In the genomic region with DNA sequence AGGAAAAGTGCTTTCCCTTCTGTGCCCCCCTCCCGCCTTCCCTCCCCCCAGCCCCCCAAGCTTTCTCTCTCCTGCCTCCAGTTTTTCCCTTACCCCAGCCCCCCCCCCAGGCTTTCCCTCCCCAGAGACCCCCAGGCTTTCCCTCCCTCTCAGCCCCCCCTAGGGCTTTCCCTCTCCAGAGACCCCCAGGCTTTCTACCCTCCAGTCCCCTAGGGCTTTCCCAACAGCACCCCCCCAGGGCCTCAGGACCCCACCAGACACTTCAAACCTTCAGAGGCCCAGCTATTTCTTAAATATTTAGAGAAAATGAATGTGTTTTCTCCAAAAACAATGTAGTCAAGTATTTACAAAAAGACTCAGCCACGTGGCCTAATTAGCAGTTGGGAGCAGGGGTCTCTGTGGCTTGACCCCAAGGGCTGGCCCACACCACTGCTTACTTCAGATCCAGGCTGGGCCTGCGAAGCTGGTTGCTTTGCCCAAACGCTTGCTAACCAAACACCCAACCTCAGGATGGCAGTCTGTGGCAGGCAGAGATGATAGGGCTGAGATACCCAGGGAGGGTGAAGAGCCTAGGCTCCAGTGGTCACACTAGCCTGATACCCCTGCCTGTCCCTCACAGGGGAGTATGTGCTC, we compare ENCODE assay signal across 10 mouse cellular contexts. TPM values are rescaled to one million over a fixed set of nuclear protein-coding genes. Genes with fewer than 3 reads are reported as not detected.
A peak's percentile ranks its signal among the peaks of the same experiment; 100 is the strongest.
DNase-seq lines count a peak whose midpoint lies in the region; ATAC-seq lines count a peak whose summit lies in the region.
"Had no signal": no experiment of that assay in that cellular context is flagged by ENCODE, and none has a peak within 500 bp of the region (broad histone marks: within the 10 kb centered on the region; RNA-seq: fewer than 3 reads in every experiment).

No protein-coding gene starts in this region.

- H3K4me2 ChIP-seq in heart, embryonic 14.5 days (ENCODE audit: low read length), result no peak overlapping the region
- no peak overlapping the region for H3K4me2 ChIP-seq in forebrain, embryonic 14.5 days (ENCODE audit: low read length)
- H3K4me2 ChIP-seq in limb, embryonic 13.5 days (replicated peaks), result peak overlapping the region; percentile 40

- H3K27me3 ChIP-seq in heart, embryonic 14.5 days (ENCODE audit: control insufficient read depth, insufficient read depth, low read length), result no peaks in the 10 kb centered on the region
- H3K27me3 ChIP-seq in forebrain, embryonic 14.5 days (replicated peaks; ENCODE audit: control insufficient read depth, insufficient read depth, low read length), result no peaks in the 10 kb centered on the region
- no peaks in the 10 kb centered on the region for H3K27me3 ChIP-seq in limb, embryonic 13.5 days

- H3K9ac ChIP-seq in heart, embryonic 14.5 days (ENCODE audit: low read length), result peak overlapping the region; percentile 41; the same call in 1 of the 2 replicates
- no peak overlapping the region for H3K9ac ChIP-seq in forebrain, embryonic 14.5 days (ENCODE audit: low read length)
- peak overlapping the region; percentile 48 for H3K9ac ChIP-seq in limb, embryonic 13.5 days

- H3K4me1 ChIP-seq in heart, embryonic 14.5 days (ENCODE audit: control insufficient read depth in 2 of 2, insufficient read depth in 2 of 2, low read length in 2 of 2), result peaks cover 32 to 40% of the 10 kb centered on the region in 2 experiments
- peaks cover 9% of the 10 kb centered on the region for H3K4me1 ChIP-seq in forebrain, embryonic 14.5 days (ENCODE audit: control insufficient read depth, insufficient read depth, low read length)
- H3K4me1 ChIP-seq in limb, embryonic 13.5 days, result peaks cover 79% of the 10 kb centered on the region

- 81% methylated on average over 4 of the region's 4 CpGs for WGBS in heart, embryonic 14.5 days
- 44% methylated on average over 4 of the region's 4 CpGs for WGBS in forebrain, embryonic 14.5 days
- 34% methylated on average over 4 of the region's 4 CpGs for WGBS in limb, embryonic 13.5 days

- H3K9me3 ChIP-seq in heart, embryonic 14.5 days (ENCODE audit: control insufficient read depth, low read length), result no peaks in the 10 kb centered on the region
- no peaks in the 10 kb centered on the region for H3K9me3 ChIP-seq in forebrain, embryonic 14.5 days (replicated peaks; ENCODE audit: control insufficient read depth, low read length)
- no peaks in the 10 kb centered on the region for H3K9me3 ChIP-seq in limb, embryonic 13.5 days

- DNase-seq in heart, postnatal 10 days, result no peak
- peak; percentile 59 for DNase-seq in Muller cell, postnatal 12 days (ENCODE audit: inconsistent ontology term)
- no peak for DNase-seq in forebrain, embryonic 14.5 days (ENCODE audit: low spot score)
- DNase-seq in right cerebral cortex, postnatal 4 days, result no peak
- DNase-seq: adrenal gland, adult 8-10 months; thymus, postnatal 4 days had no signal

- no peaks in the 10 kb centered on the region for H3K36me3 ChIP-seq in heart, embryonic 14.5 days (ENCODE audit: control insufficient read depth, insufficient read depth, low read length)
- no peaks in the 10 kb centered on the region for H3K36me3 ChIP-seq in forebrain, embryonic 14.5 days (ENCODE audit: control insufficient read depth, insufficient read depth, low read length)
- no peaks in the 10 kb centered on the region for H3K36me3 ChIP-seq in limb, embryonic 13.5 days

- no peak for ATAC-seq in heart, embryonic 14.5 days (ENCODE audit: insufficient number of reproducible peaks, insufficient read depth, low FRiP score, low read depth)
- peak; percentile 15; the same call in 1 of the 2 replicates for ATAC-seq in forebrain, embryonic 14.5 days
- ATAC-seq in limb, embryonic 13.5 days (ENCODE audit: low FRiP score, low read depth), result no peak
- no peak for ATAC-seq in megakaryocyte-erythroid progenitor cell, adult 5-6 weeks (replicated peaks; ENCODE audit: low FRiP score, low TSS enrichment, poor library complexity, severe bottlenecking)
- ATAC-seq in inflammation-experienced regulatory T-cells, adult 6 months, result no peak

- intact Hi-C loops in heart, postnatal 10 days (cut with DNase I), result no loop called here

- no peak overlapping the region for H3K4me3 ChIP-seq in heart, embryonic 14.5 days (ENCODE audit: control insufficient read depth in 1 of 2, insufficient read depth in 1 of 2, low read depth in 1 of 2, low read length in 2 of 2)
- H3K4me3 ChIP-seq in forebrain, embryonic 14.5 days (ENCODE audit: low read depth, low read length), result no peak overlapping the region
- no peak overlapping the region for H3K4me3 ChIP-seq in limb, embryonic 13.5 days

- peak overlapping the region in 1 of 2 experiments; percentile 92; a peak in 2 of 4 replicates for H3K27ac ChIP-seq in heart, embryonic 14.5 days (replicated peaks in 1 of 2; ENCODE audit: control insufficient read depth in 1 of 2, insufficient read depth in 1 of 2, low read depth in 2 of 2, low read length in 2 of 2)
- peak overlapping the region; percentile 80; the same call in 1 of the 2 replicates for H3K27ac ChIP-seq in forebrain, embryonic 14.5 days (ENCODE audit: low read depth, low read length)
- H3K27ac ChIP-seq in limb, embryonic 13.5 days, result peak overlapping the region; percentile 99

RNA-seq across cellular contexts. Expression of a gene that starts 58.3 kb away (rescaled TPM):
- 2.5 and 3.0 TPM in 2 replicates for polyA plus RNA-seq in heart, embryonic 14.5 days (2014; fragmentation: Nextera tagmentation; extraction: Ambion mirVana)
- total RNA-seq in heart, postnatal 10 days (2021), result 1 to 10 TPM; 2.8 to 3.8 TPM
- polyA plus RNA-seq in forebrain, embryonic 14.5 days (2014; fragmentation: Nextera tagmentation; extraction: Ambion mirVana), result 7.1 and 10.6 TPM in 2 replicates
- polyA plus RNA-seq in limb, embryonic 13.5 days (2015; fragmentation: Nextera tagmentation; extraction: Ambion mirVana), result 4.9 and 7.5 TPM in 2 replicates
- 3.8 and 7.6 TPM in 2 replicates for total RNA-seq in megakaryocyte-erythroid progenitor cell, adult 5-6 weeks (2014; fragmentation: Nextera tagmentation)
- total RNA-seq in megakaryocyte-erythroid progenitor cell, adult 5-6 weeks (2017), result 1.6 and 1.8 TPM in 2 replicates
- polyA plus RNA-seq in inflammation-experienced regulatory T-cells, adult 6 months (2017; shearing (Covaris generic)), result 1 to 10 TPM in 2 of 3 experiments, under 1 TPM in 1; 0.79 to 2.1 (median 1.7) TPM

RNA-seq across cellular contexts. Expression of a gene that starts 58.5 kb away (rescaled TPM):
- 131 and 141 TPM in 2 replicates for polyA plus RNA-seq in heart, embryonic 14.5 days (2014; fragmentation: Nextera tagmentation; extraction: Ambion mirVana)
- 10 to 100 TPM; 71.8 to 77.3 TPM for total RNA-seq in heart, postnatal 10 days (2021)
- polyA plus RNA-seq in forebrain, embryonic 14.5 days (2014; fragmentation: Nextera tagmentation; extraction: Ambion mirVana), result 161 and 163 TPM in 2 replicates
- 147 and 149 TPM in 2 replicates for polyA plus RNA-seq in limb, embryonic 13.5 days (2015; fragmentation: Nextera tagmentation; extraction: Ambion mirVana)
- total RNA-seq in megakaryocyte-erythroid progenitor cell, adult 5-6 weeks (2014; fragmentation: Nextera tagmentation), result 105 and 108 TPM in 2 replicates
- 97.8 and 135 TPM in 2 replicates for total RNA-seq in megakaryocyte-erythroid progenitor cell, adult 5-6 weeks (2017)
- 100 to 1,000 TPM; 101 to 140 (median 102) TPM for polyA plus RNA-seq in inflammation-experienced regulatory T-cells, adult 6 months (2017; shearing (Covaris generic))
